Mouse (Mus musculus) forebrain, embryonic 14.5 days (tissue): ENCODE measurements around the gene Gm20388. TPM values are rescaled to one million over a fixed set of nuclear protein-coding genes. Genes with fewer than 3 reads are reported as not detected.

Experiments used
- ATAC-seq: fragments of 200-750 bp; cut with Nextera tagmentation; 2 replicates; pipeline ENCODE4 v1.8.0; 2017; ENCODE audit warnings: mild to moderate bottlenecking, moderate library complexity
- DNase-seq: peaks from one replicate; pipeline ENCODE4 v3.0.0-alpha.2; 2015; ENCODE audit warnings: low spot score
- H3K27ac ChIP-seq: fragments of 300-500 bp; sonication (generic); 2 replicates; pipeline ENCODE4 v1.5.1; 2014; ENCODE audit warnings: low read depth, mild to moderate bottlenecking, control low read depth, low read length, moderate library complexity
- H3K27me3 ChIP-seq: fragments of 300-500 bp; sonication (generic); replicated peaks from 2 replicates; pipeline ENCODE4 v1.6.1; 2014; ENCODE audit warnings: low read length, control low read depth, mixed read lengths; ENCODE audit not compliant: control insufficient read depth, insufficient read depth
- H3K36me3 ChIP-seq: fragments of 300-500 bp; sonication (generic); 2 replicates; pipeline ENCODE4 v1.6.1; 2014; ENCODE audit warnings: low read length, control low read depth; ENCODE audit not compliant: control insufficient read depth, insufficient read depth
- H3K4me1 ChIP-seq: fragments of 300-500 bp; sonication (generic); 2 replicates; pipeline ENCODE4 v1.6.1; 2014; ENCODE audit warnings: antibody characterized with exemption, low read length, control low read depth; ENCODE audit not compliant: control insufficient read depth, insufficient read depth
- H3K4me2 ChIP-seq: fragments of 300-500 bp; sonication (generic); 2 replicates; pipeline ENCODE4 v1.6.1; 2014; ENCODE audit warnings: mild to moderate bottlenecking, control low read depth, low read length
- H3K4me3 ChIP-seq: fragments of 300-500 bp; sonication (generic); 2 replicates; pipeline ENCODE4 v1.5.1; 2014; ENCODE audit warnings: low read depth, low read length, control low read depth
- H3K9ac ChIP-seq: fragments of 300-500 bp; sonication (generic); 2 replicates; pipeline ENCODE4 v1.6.1; 2014; ENCODE audit warnings: mild to moderate bottlenecking, low read length, control low read depth, moderate library complexity
- H3K9me3 ChIP-seq: fragments of 300-500 bp; sonication (generic); replicated peaks from 2 replicates; pipeline ENCODE4 v1.6.1; 2016; ENCODE audit warnings: low read length, control low read depth, mixed read lengths; ENCODE audit not compliant: control insufficient read depth
- WGBS: fragments of 180-500 bp; shearing (Covaris S2); extraction: QIAGEN DNeasy Blood & Tissue Kit; methylation state at CpG from one replicate; pipeline ENCODE4 v1.1.7; 2014; 5-methylcytosine and 5-hydroxymethylcytosine counted together
- polyA plus RNA-seq: library from polyadenylated mRNA; unstranded; fragments of >200 nt; fragmentation: Nextera tagmentation; extraction: Ambion mirVana; gene quantifications from 2 replicates; pipeline ENCODE4 v1.2.1, GENCODE M21; 2014

Gene Gm20388
- polyA plus RNA-seq, 1 experiment from 2014 or later: 7.4 TPM

DNA sequence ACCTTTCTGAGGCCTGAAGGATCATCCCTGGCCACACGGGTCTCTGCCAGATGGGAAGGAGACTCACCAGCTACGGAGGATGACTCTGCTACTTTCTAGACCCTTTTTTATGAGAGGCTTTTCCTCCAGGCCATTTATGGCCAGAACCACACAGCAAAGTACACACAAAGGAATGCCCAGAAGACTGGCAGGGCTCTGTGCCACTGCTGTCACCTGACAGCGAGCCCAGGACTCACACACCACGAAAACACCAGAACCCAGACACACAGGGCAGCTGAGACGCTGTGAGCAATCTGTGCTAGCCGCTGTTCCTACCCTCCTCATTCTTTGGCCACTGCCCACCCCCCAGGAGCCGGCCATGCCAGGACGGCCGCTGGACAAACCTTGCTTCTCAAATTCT lies 4465.1 kb downstream of the Gm20388 start:
- no peaks in the 10 kb centered on the region for H3K4me1 ChIP-seq
- H3K9ac ChIP-seq: no peak overlapping the region
- no peaks in the 10 kb centered on the region for H3K27me3 ChIP-seq
- H3K27ac ChIP-seq: no peak overlapping the region
- H3K9me3 ChIP-seq: no peaks in the 10 kb centered on the region
- DNase-seq (no peak), ATAC-seq (no peak)
- H3K36me3 ChIP-seq: no peaks in the 10 kb centered on the region
- 86% methylated on average over 9 of the region's 9 CpGs for WGBS
- no peak overlapping the region for H3K4me3 ChIP-seq
- no peak overlapping the region for H3K4me2 ChIP-seq

DNA sequence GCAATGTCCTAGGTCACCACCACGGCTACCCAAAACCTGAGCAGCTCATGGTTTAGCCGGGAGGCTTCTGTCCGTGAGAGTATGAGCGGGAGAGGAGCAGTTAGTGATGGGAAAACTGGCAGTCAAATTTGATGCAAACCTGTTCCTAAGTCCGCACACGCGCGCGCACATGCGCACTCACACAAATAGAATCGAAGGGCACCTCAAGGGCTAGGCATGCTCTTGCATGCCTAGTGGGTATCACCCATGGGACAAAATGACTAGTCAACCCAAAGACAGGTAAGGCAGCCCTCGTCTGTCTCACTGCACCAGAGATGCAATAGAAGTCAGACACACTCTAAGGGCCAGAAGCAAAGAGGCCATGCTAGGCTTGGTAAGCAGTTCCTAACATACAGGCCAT lies 4465.8 kb downstream of the Gm20388 start:
- Histone ChIP-seq H3K4me1 (no peaks in the 10 kb centered on the region), H3K9ac (no peak overlapping the region), H3K36me3 (no peaks in the 10 kb centered on the region), H3K9me3 (no peaks in the 10 kb centered on the region), H3K4me3 (no peak overlapping the region), H3K27ac (no peak overlapping the region), H3K27me3 (no peaks in the 10 kb centered on the region), H3K4me2 (no peak overlapping the region)
- 95% methylated on average over 12 of the region's 12 CpGs for WGBS
- DNase-seq (no peak), ATAC-seq (no peak)

DNA sequence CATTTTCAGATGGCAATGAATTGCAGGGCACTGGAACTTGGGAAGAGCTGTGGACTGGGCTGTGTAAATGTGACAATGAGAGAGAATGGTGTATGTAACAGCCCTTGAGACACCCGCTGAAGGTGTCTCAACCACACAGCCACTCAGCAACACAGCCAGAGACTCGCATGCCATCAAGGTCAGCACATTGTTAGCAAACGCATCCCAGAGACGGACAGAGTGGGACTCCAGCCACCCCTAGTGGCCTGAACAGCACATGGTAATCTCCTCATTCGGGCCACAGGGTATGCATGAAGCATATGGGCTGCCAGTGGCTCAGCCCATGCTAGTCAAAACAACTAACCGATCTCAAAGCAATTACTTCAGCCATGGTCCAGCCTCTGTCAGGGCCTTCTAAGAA lies 4468.6 kb downstream of the Gm20388 start:
- Histone ChIP-seq H3K27ac (no peak overlapping the region), H3K4me2 (no peak overlapping the region), H3K27me3 (no peaks in the 10 kb centered on the region), H3K4me3 (no peak overlapping the region), H3K36me3 (no peaks in the 10 kb centered on the region), H3K4me1 (no peaks in the 10 kb centered on the region), H3K9ac (no peak overlapping the region), H3K9me3 (no peaks in the 10 kb centered on the region)
- WGBS: 63% methylated on average over 6 of the region's 6 CpGs
- no peak for DNase-seq
- no peak for ATAC-seq

DNA sequence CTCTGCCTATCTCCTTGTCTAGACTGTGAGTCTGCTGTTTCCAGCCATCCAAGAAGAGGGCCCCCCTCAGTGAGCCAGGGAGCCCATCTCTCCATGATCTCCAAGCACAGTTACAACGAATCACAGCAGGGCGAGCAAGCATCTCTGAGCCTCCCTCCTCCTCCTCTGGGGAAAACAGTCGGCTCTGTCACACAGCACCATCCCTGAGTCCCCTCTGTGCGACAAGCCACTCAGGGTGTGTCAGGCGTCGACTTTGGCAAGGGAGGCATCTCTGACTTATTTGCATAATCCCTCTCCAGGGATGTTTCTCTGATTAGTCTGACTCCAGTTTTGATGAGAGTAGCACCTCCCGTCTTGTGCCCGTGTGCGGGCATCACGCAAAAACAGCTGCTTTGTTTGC lies 4471.6 kb downstream of the Gm20388 start:
- no peak overlapping the region for H3K4me2 ChIP-seq
- 30% methylated on average over 10 of the region's 10 CpGs for WGBS
- no peak for ATAC-seq

DNA sequence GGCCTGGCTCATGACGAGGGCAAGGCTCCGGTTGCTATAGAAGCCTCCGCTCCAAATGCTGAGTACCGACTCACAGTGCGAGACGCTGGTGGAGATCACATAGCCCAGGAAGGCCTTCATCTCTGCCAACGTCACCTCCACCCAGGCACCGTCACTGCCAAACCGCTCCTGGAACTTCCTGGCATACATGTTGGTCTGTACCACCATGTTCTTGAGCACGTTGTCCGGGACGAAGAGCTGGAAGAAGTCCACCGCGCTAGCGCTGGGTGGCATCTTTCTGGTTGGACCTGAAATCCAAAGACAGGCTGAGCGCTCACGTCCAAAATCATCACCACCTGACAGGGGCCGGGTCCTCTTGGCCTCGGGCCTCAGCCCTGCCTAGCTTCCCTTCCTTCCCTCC lies 4473.7 kb downstream of the Gm20388 start:
- ATAC-seq: no peak

More for the DNA sequence above, 4471.6 kb downstream of the Gm20388 start:
- Histone ChIP-seq H3K4me1 (no peaks in the 10 kb centered on the region), H3K9ac (no peak overlapping the region), H3K27me3 (no peaks in the 10 kb centered on the region), H3K27ac (no peak overlapping the region; the same call in 1 of the 2 replicates), H3K9me3 (no peaks in the 10 kb centered on the region), H3K36me3 (no peaks in the 10 kb centered on the region), H3K4me3 (no peak overlapping the region)
- DNase-seq: peak; percentile 49

DNA sequence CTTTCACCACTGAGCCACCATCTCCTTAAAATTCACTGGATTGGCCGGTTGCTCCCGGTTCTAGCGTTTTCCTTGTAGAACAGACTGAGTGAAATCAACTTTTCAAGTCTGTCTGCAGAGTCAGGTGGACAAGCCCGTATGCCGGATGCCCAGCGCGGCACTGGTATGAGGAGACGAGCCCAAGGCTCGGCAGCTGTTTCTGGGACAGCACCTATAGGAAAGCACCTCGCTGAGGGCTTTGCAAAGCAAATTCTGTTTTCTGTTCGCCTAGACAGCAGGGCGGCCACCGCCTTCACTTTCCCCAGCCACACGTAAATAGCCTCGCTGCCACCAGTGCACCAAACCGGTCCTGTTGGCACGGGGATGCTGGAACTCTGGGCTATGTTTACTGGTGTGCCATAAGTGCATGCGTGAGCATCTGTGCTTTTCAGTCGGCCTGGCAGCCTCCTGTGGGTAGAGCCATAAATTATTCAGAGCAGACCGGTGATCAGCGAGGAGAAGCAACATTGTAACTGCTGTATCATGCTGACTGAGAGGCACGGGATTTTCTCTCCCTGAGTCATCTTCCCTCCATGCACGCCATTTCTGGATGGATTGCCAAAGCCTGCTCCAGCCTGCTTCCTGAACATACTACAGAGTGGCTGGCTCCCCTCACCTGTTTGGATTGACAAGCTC lies 4475.7 kb downstream of the Gm20388 start:
- H3K4me3 ChIP-seq: no peak overlapping the region
- no peak overlapping the region for H3K9ac ChIP-seq
- WGBS: 77% methylated on average over 23 of the region's 23 CpGs
- H3K27ac ChIP-seq: no peak overlapping the region; the same call in 1 of the 2 replicates
- H3K4me1 ChIP-seq: no peaks in the 10 kb centered on the region
- H3K27me3 ChIP-seq: no peaks in the 10 kb centered on the region
- ATAC-seq (peak; percentile 77; the same call in 1 of the 2 replicates), DNase-seq (peak; percentile 83)
- no peak overlapping the region for H3K4me2 ChIP-seq
- H3K9me3 ChIP-seq: no peaks in the 10 kb centered on the region
- H3K36me3 ChIP-seq: no peaks in the 10 kb centered on the region

More for the DNA sequence above, 4473.7 kb downstream of the Gm20388 start:
- Histone ChIP-seq H3K9ac (no peak overlapping the region), H3K9me3 (no peaks in the 10 kb centered on the region), H3K27me3 (no peaks in the 10 kb centered on the region), H3K27ac (no peak overlapping the region), H3K4me3 (no peak overlapping the region), H3K4me1 (no peaks in the 10 kb centered on the region), H3K36me3 (no peaks in the 10 kb centered on the region), H3K4me2 (no peak overlapping the region)
- 93% methylated on average over 19 of the region's 19 CpGs for WGBS
- DNase-seq: no peak

DNA sequence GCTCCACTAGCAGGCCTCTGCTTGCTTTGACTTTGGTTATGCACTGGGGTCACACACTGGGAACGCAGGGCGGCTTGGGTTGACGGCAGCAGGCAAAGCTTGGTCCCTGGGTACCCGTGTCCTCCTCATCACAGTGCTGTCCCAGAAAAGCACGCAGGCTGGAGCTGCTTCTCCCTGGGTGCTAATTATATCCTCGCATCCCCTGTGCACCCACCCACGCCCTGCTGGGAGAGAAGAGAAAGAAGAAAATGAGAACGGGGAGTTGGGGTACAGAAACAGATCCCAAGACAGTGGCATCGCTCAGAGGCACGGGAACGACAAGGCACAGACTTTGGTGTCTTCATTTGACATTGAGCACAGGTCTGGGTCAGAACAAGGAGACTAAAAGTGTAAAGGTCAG lies 4478.9 kb downstream of the Gm20388 start:
- Histone ChIP-seq H3K27me3 (no peaks in the 10 kb centered on the region), H3K4me2 (no peak overlapping the region), H3K27ac (no peak overlapping the region), H3K36me3 (no peaks in the 10 kb centered on the region), H3K4me3 (no peak overlapping the region), H3K9me3 (no peaks in the 10 kb centered on the region), H3K4me1 (no peaks in the 10 kb centered on the region), H3K9ac (no peak overlapping the region)
- no peak for ATAC-seq
- 83% methylated on average over 11 of the region's 11 CpGs for WGBS
- DNase-seq: no peak

DNA sequence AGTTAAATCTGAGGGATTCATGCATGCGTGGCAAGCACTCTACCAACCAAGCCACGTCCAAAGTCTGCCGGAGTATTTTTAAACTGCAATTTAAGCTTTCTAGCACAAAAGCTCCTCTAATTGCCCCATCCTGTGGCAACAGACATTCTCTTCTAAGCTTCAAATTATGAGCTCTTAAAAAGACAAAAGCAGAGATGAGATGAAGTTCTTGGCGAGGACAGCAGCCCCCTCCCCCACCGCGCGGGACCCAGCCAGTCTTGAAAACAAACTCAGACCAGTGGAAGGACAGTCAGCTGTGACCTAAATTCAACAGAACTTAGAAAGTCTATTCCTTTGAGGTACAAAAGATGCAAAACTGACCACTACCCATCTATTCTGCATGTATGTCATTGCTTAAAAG lies 4480.6 kb downstream of the Gm20388 start:
- no peaks in the 10 kb centered on the region for H3K9me3 ChIP-seq
- H3K36me3 ChIP-seq: no peaks in the 10 kb centered on the region
- ATAC-seq (no peak), DNase-seq (no peak)
- no peak overlapping the region for H3K27ac ChIP-seq
- H3K27me3 ChIP-seq: no peaks in the 10 kb centered on the region
- no peak overlapping the region for H3K9ac ChIP-seq
- no peak overlapping the region for H3K4me3 ChIP-seq
- H3K4me1 ChIP-seq: no peaks in the 10 kb centered on the region
- 80% methylated on average over 7 of the region's 7 CpGs for WGBS
- no peak overlapping the region for H3K4me2 ChIP-seq

DNA sequence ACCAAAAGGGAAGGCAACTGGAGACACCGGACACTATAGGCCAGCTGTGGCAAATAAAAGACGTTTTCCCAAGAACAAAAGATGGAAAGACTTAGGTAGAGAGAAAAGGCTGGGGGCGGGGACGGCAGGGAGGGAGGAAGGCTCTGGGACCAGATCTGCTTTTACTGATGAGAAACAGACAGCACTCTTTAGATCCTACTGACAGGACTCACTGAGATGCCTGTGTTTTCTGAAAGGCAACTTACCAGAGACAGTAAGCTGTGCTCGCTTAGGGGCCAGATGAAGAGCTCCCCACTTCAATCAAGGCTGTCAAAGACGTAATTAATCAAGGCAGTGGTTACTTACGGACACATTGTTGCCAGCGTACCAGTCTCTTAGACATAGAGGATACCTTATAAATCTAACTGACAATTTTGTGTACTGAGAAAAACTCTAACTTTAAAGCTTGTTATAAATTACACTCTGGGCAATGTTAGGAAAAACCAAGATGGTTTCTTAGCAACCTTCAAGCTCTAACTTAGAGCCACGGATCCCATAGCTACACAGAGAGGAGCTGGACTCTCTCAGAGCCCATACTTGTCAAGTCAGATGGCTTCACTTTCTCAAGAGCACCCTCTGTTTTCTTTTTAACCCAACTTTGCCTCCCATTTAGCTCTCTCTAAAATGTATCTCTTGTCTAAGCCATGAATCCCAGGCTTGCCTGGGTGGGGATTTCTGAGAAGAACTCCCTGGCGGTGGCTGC lies 4481.8 kb downstream of the Gm20388 start:
- H3K27ac ChIP-seq: no peak overlapping the region
- 56% methylated on average over 10 of the region's 10 CpGs for WGBS
- H3K36me3 ChIP-seq: no peaks in the 10 kb centered on the region
- ATAC-seq (no peak), DNase-seq (no peak)
- no peaks in the 10 kb centered on the region for H3K9me3 ChIP-seq
- H3K4me1 ChIP-seq: no peaks in the 10 kb centered on the region
- H3K4me3 ChIP-seq: no peak overlapping the region
- no peak overlapping the region for H3K4me2 ChIP-seq
- no peak overlapping the region for H3K9ac ChIP-seq
- no peaks in the 10 kb centered on the region for H3K27me3 ChIP-seq
